Mouse (Mus musculus) liver, adult 2 months (tissue): Measurements from ENCODE around the gene Rpl23a.

ENCODE experiments used
- CTCF ChIP-seq: fragments of 200-500 bp; IDR thresholded peaks from 2 replicates; pipeline ENCODE4 v1.5.1; 2011; ENCODE audit warnings: low read depth, low read length, control low read depth
- POLR2A ChIP-seq: fragments of 200-500 bp; IDR thresholded peaks from 2 replicates; pipeline ENCODE4 v1.6.1; 2011; ENCODE audit warnings: low read length, control low read depth; ENCODE audit not compliant: insufficient read depth; ENCODE audit errors: extremely low read depth

DNA sequence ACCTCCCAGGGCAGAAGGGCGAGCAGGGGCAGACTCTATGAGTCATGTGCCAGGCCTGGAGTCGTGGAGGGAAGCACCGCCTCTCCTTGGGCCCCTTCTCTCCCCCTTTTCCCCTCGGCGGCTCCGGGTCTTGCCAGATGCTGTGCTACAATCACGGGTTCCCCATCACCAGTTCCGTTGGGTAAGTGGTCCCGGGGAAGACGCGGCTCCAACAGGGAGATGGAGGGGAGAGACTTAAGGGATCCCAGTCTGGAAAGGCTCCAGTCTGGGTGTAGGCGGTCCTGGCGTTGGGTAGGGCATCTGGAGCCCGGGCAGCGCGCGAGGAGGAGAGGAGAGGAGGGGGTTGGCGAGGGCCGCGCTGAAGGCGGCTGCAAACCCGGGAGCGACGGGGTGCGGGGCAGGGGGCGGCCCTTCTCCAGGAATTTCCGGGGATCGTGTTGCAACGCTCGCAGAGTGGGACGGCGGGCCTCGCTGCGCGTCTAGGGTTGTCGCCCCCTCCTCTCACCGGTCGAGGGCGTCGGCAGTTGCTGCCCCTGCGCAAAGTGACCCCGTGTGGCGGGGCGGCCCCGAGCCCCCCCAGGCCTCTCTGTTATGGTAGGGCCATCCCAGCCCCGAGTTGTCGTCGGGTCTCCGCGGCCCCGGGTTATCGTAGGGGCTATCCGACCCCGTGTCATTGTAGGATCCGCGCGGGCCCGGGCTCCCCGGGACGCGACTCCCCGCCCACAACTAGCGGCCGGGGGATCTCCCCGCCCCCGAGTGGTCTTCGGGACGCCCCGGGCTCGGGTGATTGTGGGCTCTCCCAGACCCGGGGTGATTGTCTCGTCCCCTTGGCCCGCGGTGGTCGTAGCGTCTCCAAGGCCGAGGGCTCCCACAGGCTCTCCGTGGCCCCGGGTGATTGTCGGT lies 5.2 kb upstream of the Rpl23a start, which contains the start of gene Rab34:
- TF ChIP-seq CTCF (no peak), POLR2A (peak; percentile 22; the same call in 1 of the 2 replicates)
